Mouse (Mus musculus) midbrain, embryonic 14.5 days (tissue): ENCODE data around the gene Lrch1. TPM values are rescaled to one million over a fixed set of nuclear protein-coding genes. Genes with fewer than 3 reads are reported as not detected.

ENCODE experiments used
- ATAC-seq: fragments of 200-750 bp; cut with Nextera tagmentation; 2 replicates; pipeline ENCODE4 v1.8.0; 2017; ENCODE audit warnings: moderate number of reproducible peaks, moderate library complexity; ENCODE audit not compliant: low FRiP score, low TSS enrichment
- DNase-seq: peaks from one replicate; pipeline ENCODE4 v3.0.0-alpha.2; 2015
- H3K27ac ChIP-seq: fragments of 300-500 bp; sonication (generic); replicated peaks from 2 replicates; pipeline ENCODE4 v1.5.1; 2014; ENCODE audit warnings: mild to moderate bottlenecking, low read depth, low read length, moderate library complexity
- H3K27me3 ChIP-seq: fragments of 300-500 bp; sonication (generic); 2 replicates; pipeline ENCODE4 v1.6.1; 2014; ENCODE audit warnings: low read length, control low read depth, mixed read lengths; ENCODE audit not compliant: control insufficient read depth, insufficient read depth
- H3K36me3 ChIP-seq: fragments of 300-500 bp; sonication (generic); 2 replicates; pipeline ENCODE4 v1.6.1; 2014; ENCODE audit warnings: low read length, control low read depth; ENCODE audit not compliant: control insufficient read depth, insufficient read depth
- H3K4me1 ChIP-seq: fragments of 300-500 bp; sonication (generic); 2 replicates; pipeline ENCODE4 v1.6.1; 2014; ENCODE audit warnings: mild to moderate bottlenecking, antibody characterized with exemption, low read length, control low read depth; ENCODE audit not compliant: control insufficient read depth, insufficient read depth
- H3K4me2 ChIP-seq: fragments of 300-500 bp; sonication (generic); 2 replicates; pipeline ENCODE4 v1.6.1; 2014; ENCODE audit warnings: mild to moderate bottlenecking, low read length, moderate library complexity
- H3K4me3 ChIP-seq: fragments of 300-500 bp; sonication (generic); replicated peaks from 2 replicates; pipeline ENCODE4 v1.5.1; 2014; ENCODE audit warnings: low read depth, low read length
- H3K9ac ChIP-seq: fragments of 300-500 bp; sonication (generic); replicated peaks from 2 replicates; pipeline ENCODE4 v1.6.1; 2014; ENCODE audit warnings: mild to moderate bottlenecking, low read length, moderate library complexity
- H3K9me3 ChIP-seq: fragments of 300-500 bp; sonication (generic); 2 replicates; pipeline ENCODE4 v1.6.1; 2016; ENCODE audit warnings: low read length, control low read depth, mixed read lengths; ENCODE audit not compliant: control insufficient read depth
- WGBS: fragments of 180-500 bp; shearing (Covaris S2); extraction: QIAGEN DNeasy Blood & Tissue Kit; methylation state at CpG from one replicate; pipeline ENCODE4 v1.1.7; 2014; 5-methylcytosine and 5-hydroxymethylcytosine counted together
- polyA plus RNA-seq: library from polyadenylated mRNA; unstranded; fragments of >200 nt; fragmentation: Nextera tagmentation; extraction: Ambion mirVana; gene quantifications from 2 replicates; pipeline ENCODE4 v1.2.1, GENCODE M21; 2014

The Lrch1 gene
- polyA plus RNA-seq, 1 experiment from 2014 or later, result 19.4 TPM

DNA sequence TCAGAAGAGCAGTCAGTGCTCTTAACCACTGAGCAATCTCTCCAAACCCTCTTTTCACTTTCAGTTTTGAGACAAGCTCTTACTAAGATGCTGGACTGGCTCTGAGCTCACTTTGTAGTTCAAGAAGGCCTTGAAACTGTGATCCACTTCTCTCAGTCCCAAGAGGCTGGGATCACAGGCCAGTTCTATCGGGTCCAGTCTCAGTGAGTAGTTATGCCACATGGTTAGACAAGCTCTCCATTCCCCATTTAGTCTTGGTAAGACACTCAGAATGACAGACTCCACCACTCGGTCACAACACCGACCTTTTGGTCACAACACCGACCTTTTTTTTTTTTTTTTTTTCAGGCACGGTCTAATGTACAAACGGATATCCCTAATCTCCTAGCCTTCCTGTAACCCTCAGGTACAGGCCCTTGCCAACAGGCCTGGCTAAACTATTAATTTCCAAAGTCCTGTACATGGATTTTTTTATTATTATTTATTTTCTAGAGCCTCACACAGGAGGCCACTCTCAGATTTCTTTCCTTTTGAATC, 4.0 kb downstream of the Lrch1 start:
- no peak overlapping the region for H3K27ac ChIP-seq
- H3K9me3 ChIP-seq, result no peaks in the 10 kb centered on the region
- ATAC-seq, result no peak
- DNase-seq, result no peak
- H3K9ac ChIP-seq, result no peak overlapping the region
- peaks cover 21% of the 10 kb centered on the region for H3K4me1 ChIP-seq
- no peak overlapping the region for H3K4me3 ChIP-seq
- H3K4me2 ChIP-seq, result no peak overlapping the region
- WGBS, result 93% methylated on average over 6 of the region's 6 CpGs
- no peaks in the 10 kb centered on the region for H3K27me3 ChIP-seq
- H3K36me3 ChIP-seq, result no peaks in the 10 kb centered on the region

DNA sequence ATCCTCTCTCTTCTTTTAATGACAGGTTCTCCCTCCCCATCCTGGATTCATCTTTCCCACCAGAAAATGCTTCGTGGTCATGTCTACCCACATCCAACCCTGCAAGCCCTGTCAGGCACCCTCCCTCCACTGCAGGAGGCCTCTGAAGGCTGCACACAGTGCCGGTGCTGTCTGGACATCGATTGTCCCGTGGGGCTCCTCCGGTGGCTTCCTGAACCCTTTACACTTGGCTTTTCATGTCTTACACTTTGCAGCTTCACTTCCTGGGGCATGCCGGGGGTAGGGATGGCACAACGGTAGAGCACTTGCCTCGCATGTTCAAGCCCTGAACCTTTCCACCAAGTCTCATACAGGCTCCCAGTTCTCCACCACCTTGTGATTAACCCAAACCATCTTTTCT, 4.7 kb downstream of the Lrch1 start:
- no peak for DNase-seq
- Histone ChIP-seq H3K9me3 (no peaks in the 10 kb centered on the region), H3K27ac (no peak overlapping the region), H3K4me3 (no peak overlapping the region), H3K9ac (no peak overlapping the region), H3K27me3 (no peaks in the 10 kb centered on the region), H3K4me2 (no peak overlapping the region), H3K4me1 (peaks cover 15% of the 10 kb centered on the region), H3K36me3 (no peaks in the 10 kb centered on the region)
- 85% methylated on average over 8 of the region's 8 CpGs for WGBS
- ATAC-seq, result no peak

DNA sequence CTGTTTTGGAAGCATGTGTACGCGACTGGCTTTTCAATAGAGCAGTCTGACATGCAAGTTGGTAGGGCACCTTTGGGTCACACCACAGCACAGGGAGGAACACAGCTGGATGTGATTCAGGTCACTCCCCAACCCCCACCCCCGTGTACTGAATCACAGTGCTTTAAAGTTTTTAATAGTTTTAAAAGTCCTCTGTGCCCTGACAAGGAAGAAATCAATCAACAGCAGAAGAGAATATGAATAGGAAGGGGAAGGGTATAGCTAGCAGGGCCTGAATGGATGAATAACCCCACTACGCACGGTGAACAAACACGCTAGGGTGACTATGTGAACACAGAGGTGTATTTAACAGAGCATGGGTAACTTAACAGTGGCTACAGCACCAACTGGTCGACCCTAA, 6.1 kb downstream of the Lrch1 start:
- DNase-seq (no peak), ATAC-seq (no peak)
- H3K4me3 ChIP-seq, result no peak overlapping the region
- no peak overlapping the region for H3K4me2 ChIP-seq
- H3K27me3 ChIP-seq, result no peaks in the 10 kb centered on the region
- no peaks in the 10 kb centered on the region for H3K9me3 ChIP-seq
- WGBS, result 91% methylated on average over 7 of the region's 7 CpGs
- H3K4me1 ChIP-seq, result peaks cover 13% of the 10 kb centered on the region
- no peaks in the 10 kb centered on the region for H3K36me3 ChIP-seq
- no peak overlapping the region for H3K9ac ChIP-seq
- no peak overlapping the region for H3K27ac ChIP-seq

DNA sequence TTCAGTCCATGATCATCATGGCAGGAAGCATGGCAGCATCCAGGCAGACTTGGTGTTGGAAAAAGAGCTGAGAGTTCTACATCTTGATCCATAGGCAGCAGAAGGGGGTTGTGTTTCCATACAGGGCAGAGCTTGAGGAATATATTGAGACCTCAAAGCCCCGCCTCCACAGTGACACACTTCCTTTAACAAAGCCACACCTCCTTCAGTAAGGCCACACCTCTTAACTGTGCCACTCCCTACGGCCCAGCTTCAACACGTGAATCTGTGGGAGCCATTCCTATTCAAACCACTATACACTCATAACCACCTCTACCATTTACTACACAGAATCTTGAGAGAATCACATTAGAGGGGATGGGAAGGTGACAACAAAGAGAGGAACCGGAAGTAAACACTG, 6.9 kb downstream of the Lrch1 start:
- 89% methylated on average over 4 of the region's 4 CpGs for WGBS
- Histone ChIP-seq H3K4me2 (no peak overlapping the region), H3K36me3 (no peaks in the 10 kb centered on the region), H3K9me3 (no peaks in the 10 kb centered on the region), H3K9ac (no peak overlapping the region), H3K4me1 (peaks cover 7% of the 10 kb centered on the region), H3K4me3 (no peak overlapping the region), H3K27me3 (no peaks in the 10 kb centered on the region), H3K27ac (no peak overlapping the region)
- no peak for DNase-seq
- ATAC-seq, result no peak; the same call in 1 of the 2 replicates

DNA sequence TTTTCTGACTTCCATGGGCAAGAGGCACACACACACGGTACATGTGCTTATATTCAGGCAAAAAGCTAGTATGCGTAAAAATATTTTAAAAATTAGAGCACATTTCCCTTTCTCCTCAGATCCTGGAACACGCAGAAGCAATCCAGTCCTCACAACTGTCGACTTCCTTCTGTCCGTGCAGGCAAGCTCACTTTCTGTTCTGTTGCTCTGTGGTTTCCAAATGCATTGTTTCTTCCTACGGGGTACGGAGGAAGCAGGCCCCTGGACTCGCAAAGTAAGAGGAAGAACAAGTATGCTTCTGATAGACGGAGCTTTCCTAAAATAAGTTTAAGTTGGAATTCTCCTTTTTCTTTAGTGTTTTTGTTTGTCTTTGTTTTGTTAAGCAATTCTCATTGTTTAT, 8.3 kb downstream of the Lrch1 start:
- ATAC-seq, result no peak
- Histone ChIP-seq H3K27me3 (no peaks in the 10 kb centered on the region), H3K4me3 (no peak overlapping the region), H3K9ac (no peak overlapping the region), H3K36me3 (no peaks in the 10 kb centered on the region), H3K4me1 (no peaks in the 10 kb centered on the region), H3K27ac (no peak overlapping the region), H3K4me2 (no peak overlapping the region), H3K9me3 (no peaks in the 10 kb centered on the region)
- no peak for DNase-seq
- WGBS, result 31% methylated on average over 9 of the region's 9 CpGs

DNA sequence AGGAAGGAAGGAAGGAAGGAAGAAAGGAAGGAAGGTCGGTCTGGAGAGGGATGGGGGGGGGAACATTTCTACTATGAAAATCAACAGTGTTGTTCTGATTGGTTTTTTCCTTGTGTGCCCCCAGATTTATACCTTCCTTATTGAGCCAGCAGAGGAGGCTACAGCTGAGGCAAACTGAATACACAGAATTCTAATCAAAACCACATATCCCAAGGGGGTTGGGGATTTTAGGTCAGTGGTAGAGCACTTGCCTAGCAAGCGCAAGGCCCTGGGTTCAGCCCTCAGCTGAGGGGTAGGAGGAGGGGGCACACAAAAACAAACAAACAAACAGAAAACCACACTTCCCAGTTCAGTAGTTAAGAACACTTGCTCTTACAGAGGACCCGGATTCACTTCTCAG, 8.8 kb downstream of the Lrch1 start:
- H3K9me3 ChIP-seq, result no peaks in the 10 kb centered on the region
- H3K4me2 ChIP-seq, result no peak overlapping the region
- no peaks in the 10 kb centered on the region for H3K27me3 ChIP-seq
- no peaks in the 10 kb centered on the region for H3K4me1 ChIP-seq
- H3K36me3 ChIP-seq, result no peaks in the 10 kb centered on the region
- no peak overlapping the region for H3K9ac ChIP-seq
- 80% methylated on average over 3 of the region's 3 CpGs for WGBS
- no peak overlapping the region for H3K4me3 ChIP-seq
- no peak overlapping the region for H3K27ac ChIP-seq
- ATAC-seq, result no peak
- no peak for DNase-seq

DNA sequence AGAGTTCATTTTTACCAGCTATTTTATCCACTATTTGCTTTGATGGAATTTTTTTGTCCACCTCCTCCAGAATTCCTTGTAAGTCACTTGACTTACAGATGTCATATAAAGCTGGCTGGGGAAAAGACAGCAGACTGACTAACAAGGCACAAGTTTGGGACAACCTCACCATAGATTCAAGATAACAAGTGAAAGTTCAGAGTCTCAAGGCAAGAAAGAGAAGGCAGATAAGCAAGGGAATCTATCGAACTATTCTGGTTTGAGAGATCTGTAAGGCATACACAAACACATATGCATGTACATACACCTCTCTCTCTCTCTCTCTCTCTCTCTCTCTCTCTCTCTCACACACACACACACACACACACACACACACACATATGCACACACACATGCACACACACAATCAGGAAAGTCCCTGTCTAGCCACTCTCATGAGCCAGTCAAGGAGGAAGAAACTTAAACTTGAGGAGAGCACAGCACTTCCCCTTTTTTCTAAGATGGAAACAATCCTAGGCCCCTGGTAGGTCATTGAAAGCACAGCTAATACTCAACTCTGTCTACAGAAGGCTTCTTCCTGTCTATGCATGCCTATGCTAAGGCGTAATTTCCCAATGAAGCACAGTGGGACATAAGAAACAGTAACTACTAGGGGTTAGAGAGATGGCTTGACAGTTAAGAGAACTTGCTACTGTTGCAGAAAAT, 11.0 kb downstream of the Lrch1 start:
- no peak overlapping the region for H3K4me3 ChIP-seq
- no peaks in the 10 kb centered on the region for H3K36me3 ChIP-seq
- H3K4me1 ChIP-seq, result no peaks in the 10 kb centered on the region
- no peak overlapping the region for H3K4me2 ChIP-seq
- no peak overlapping the region for H3K27ac ChIP-seq
- no peak overlapping the region for H3K9ac ChIP-seq
- no peak for DNase-seq
- WGBS, result 96% methylated on average over 2 of the region's 2 CpGs
- no peaks in the 10 kb centered on the region for H3K27me3 ChIP-seq
- no peaks in the 10 kb centered on the region for H3K9me3 ChIP-seq
- no peak for ATAC-seq

DNA sequence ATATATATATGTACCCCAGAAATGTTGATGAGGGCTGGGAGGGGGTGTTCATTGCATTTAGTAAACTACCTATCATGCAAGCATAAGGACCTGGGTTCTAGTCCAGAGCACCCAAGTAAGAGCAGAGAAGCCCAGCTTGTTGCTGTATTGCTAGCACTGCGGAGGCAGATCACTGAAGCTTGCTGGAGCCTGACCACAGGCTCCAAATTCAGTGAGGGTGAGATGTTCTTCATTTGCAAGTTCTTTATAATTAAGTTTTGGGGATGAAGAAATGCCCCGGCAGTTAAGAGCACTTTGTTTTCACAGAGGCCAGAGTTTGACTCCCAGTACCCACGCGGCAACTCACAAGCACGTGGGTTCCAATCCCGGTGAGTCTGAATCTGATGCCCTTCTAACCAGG, 12.6 kb downstream of the Lrch1 start:
- no peak for DNase-seq
- WGBS, result 91% methylated on average over 6 of the region's 6 CpGs
- H3K4me3 ChIP-seq, result no peak overlapping the region
- no peaks in the 10 kb centered on the region for H3K27me3 ChIP-seq
- H3K9ac ChIP-seq, result no peak overlapping the region
- ATAC-seq, result no peak
- no peaks in the 10 kb centered on the region for H3K36me3 ChIP-seq
- H3K4me2 ChIP-seq, result no peak overlapping the region
- H3K27ac ChIP-seq, result no peak overlapping the region
- H3K9me3 ChIP-seq, result no peaks in the 10 kb centered on the region
- H3K4me1 ChIP-seq, result no peaks in the 10 kb centered on the region

DNA sequence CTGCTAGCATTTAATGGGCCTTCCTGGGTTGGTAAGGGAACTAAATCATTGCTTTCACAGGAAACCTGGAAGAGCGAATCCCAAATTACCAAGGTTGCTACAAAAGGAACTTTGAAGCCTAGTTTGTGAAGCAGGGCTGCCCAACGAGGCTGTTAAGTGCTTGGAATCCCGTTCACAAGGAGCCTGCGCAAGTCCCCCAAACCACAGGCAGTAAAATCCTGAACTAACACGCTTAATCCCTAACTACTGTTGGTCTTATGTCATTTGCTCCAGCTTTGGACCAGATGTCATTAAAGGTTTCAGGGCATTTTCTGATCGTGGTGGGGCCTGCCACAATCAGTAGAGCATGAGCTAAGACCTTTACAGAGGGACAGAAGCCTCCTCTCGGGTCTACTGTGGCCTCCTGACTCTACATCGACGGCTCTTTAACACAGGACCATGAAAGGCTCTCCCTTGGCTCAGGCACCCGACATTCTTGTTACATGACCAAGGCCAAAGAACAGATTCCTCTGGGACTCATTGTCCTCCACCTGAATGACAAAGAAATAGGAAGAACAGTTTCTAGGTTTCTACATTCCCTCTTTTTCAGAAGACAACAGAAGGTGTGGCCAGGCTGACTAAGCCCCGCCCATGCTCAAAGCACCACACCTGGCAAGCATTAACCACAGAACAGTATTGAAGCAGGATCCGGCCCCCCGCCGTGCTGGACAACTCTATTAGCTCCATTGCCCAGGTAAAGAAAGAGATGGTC, 13.5 kb downstream of the Lrch1 start:
- no peak overlapping the region for H3K4me2 ChIP-seq
- DNase-seq (no peak), ATAC-seq (no peak)
- no peaks in the 10 kb centered on the region for H3K9me3 ChIP-seq
- H3K27me3 ChIP-seq, result no peaks in the 10 kb centered on the region
- H3K27ac ChIP-seq, result no peak overlapping the region
- H3K36me3 ChIP-seq, result no peaks in the 10 kb centered on the region
- H3K9ac ChIP-seq, result no peak overlapping the region
- 86% methylated on average over 14 of the region's 14 CpGs for whole genome bisulfite sequencing
- no peaks in the 10 kb centered on the region for H3K4me1 ChIP-seq
- H3K4me3 ChIP-seq, result no peak overlapping the region
